Mouse (Mus musculus): ENCODE results near the gene Fam69a. TPM values are rescaled to one million over a fixed set of nuclear protein-coding genes. Genes with fewer than 3 reads are reported as not detected.

The Fam69a gene
- polyA plus RNA-seq, 1 experiment from 2014 or later: 22.9 TPM

DNA sequence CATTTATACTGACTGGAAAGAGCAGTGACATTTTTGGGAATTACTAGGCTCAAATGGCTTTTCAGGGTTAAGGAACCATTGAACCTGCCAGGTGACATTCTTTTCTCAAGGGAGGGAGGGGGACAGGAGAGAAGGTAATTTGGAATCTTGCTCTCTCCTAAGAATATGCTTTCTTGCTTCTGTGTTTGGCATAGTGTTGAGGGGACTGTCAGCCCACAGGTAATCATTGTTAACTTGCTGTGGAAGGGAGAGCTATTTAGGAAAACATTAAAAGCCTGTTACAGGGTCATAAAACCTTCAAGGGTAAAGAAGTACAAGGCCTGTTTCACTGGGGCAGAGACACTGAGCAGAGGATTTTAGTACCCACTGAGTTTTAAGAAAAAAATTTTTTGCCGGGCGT lies 30.3 kb upstream of the Fam69a start:
- Histone ChIP-seq H3K36me3 (ENCODE audit: control insufficient read depth, insufficient read depth, low read length) (no peaks in the 10 kb centered on the region), H3K4me3 (ENCODE audit: low read depth, low read length) (no peak overlapping the region), H3K9ac (ENCODE audit: low read length) (no peak overlapping the region), H3K4me2 (no peak overlapping the region), H3K27ac (ENCODE audit: low read depth, low read length) (no peak overlapping the region), H3K9me3 (ENCODE audit: control insufficient read depth, low read length) (no peaks in the 10 kb centered on the region), H3K27me3 (ENCODE audit: control insufficient read depth, insufficient read depth, low read length) (no peaks in the 10 kb centered on the region), H3K4me1 (ENCODE audit: control insufficient read depth, insufficient read depth, low read length) (no peaks in the 10 kb centered on the region)
- no peak for DNase-seq (ENCODE audit: low spot score, missing footprints)
- 100% methylated on average over 2 of the region's 2 CpGs for WGBS
- no peak for ATAC-seq (ENCODE audit: low FRiP score)

DNA sequence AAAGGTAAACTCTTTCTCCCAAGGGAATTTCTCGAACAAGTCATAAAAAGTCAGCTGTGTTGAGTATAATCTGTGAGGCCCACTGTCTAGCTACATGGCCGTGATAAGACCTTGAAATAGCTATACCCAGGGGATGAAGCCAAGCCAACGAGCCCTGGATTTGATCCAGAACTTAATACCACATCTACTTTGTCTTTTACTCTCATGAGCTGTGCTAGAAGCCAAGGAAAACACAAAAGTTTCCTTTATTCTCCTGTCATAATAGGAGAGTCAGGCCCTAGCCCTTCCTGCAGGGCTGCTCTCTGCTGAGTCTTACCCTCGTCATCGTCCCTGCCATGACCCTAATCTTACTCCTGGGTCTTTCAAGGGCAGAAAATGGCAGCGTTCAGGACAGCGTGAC lies 28.5 kb upstream of the Fam69a start:
- H3K27me3 ChIP-seq (ENCODE audit: control insufficient read depth, insufficient read depth, low read length): no peaks in the 10 kb centered on the region
- H3K4me2 ChIP-seq: no peak overlapping the region
- 84% methylated on average over 7 of the region's 7 CpGs for WGBS
- no peaks in the 10 kb centered on the region for H3K36me3 ChIP-seq (ENCODE audit: control insufficient read depth, insufficient read depth, low read length)
- no peak overlapping the region for H3K27ac ChIP-seq (ENCODE audit: low read depth, low read length)
- no peaks in the 10 kb centered on the region for H3K4me1 ChIP-seq (ENCODE audit: control insufficient read depth, insufficient read depth, low read length)
- ATAC-seq (ENCODE audit: low FRiP score) (no peak), DNase-seq (ENCODE audit: low spot score, missing footprints) (no peak)
- no peaks in the 10 kb centered on the region for H3K9me3 ChIP-seq (ENCODE audit: control insufficient read depth, low read length)
- no peak overlapping the region for H3K4me3 ChIP-seq (ENCODE audit: low read depth, low read length)
- H3K9ac ChIP-seq (ENCODE audit: low read length): no peak overlapping the region

GRCm38 (mm10) chr5:108014173-108014572 lies 27.3 kb upstream of the Fam69a start:
- H3K9ac ChIP-seq (ENCODE audit: low read length): no peak overlapping the region
- no peaks in the 10 kb centered on the region for H3K36me3 ChIP-seq (ENCODE audit: control insufficient read depth, insufficient read depth, low read length)
- no peak overlapping the region for H3K4me3 ChIP-seq (ENCODE audit: low read depth, low read length)
- no peak overlapping the region for H3K27ac ChIP-seq (ENCODE audit: low read depth, low read length)
- H3K4me1 ChIP-seq (ENCODE audit: control insufficient read depth, insufficient read depth, low read length): no peaks in the 10 kb centered on the region
- no peaks in the 10 kb centered on the region for H3K27me3 ChIP-seq (ENCODE audit: control insufficient read depth, insufficient read depth, low read length)
- ATAC-seq (ENCODE audit: low FRiP score): no peak
- no peaks in the 10 kb centered on the region for H3K9me3 ChIP-seq (ENCODE audit: control insufficient read depth, low read length)
- no peak for DNase-seq (ENCODE audit: low spot score, missing footprints)
- H3K4me2 ChIP-seq: no peak overlapping the region
- 11% methylated on average over 1 of the region's 1 CpGs for WGBS

DNA sequence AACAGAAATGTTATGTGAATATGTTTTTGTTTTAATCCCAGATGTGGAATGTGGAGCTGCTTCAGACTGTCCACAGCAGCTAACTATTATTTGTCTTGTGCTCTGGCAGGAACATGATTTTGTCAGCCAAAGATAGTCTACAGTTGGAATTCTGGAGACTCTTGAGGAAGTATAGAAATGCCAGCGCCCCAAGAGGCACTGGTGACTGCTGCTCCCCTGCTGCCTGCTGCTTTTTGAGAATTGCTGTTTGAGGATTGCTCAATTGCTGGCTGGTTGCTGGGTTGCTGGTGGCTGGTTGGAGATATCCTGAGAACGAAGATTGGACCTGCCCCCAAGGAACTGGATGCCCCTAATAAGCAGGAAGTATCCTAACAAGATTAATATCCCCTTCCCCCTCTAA lies 22.8 kb upstream of the Fam69a start:
- WGBS: 56% methylated on average over 2 of the region's 2 CpGs
- Histone ChIP-seq H3K27ac (ENCODE audit: low read depth, low read length) (no peak overlapping the region), H3K9ac (ENCODE audit: low read length) (no peak overlapping the region), H3K4me3 (ENCODE audit: low read depth, low read length) (no peak overlapping the region), H3K9me3 (ENCODE audit: control insufficient read depth, low read length) (no peaks in the 10 kb centered on the region), H3K27me3 (ENCODE audit: control insufficient read depth, insufficient read depth, low read length) (no peaks in the 10 kb centered on the region), H3K4me1 (ENCODE audit: control insufficient read depth, insufficient read depth, low read length) (no peaks in the 10 kb centered on the region), H3K36me3 (ENCODE audit: control insufficient read depth, insufficient read depth, low read length) (no peaks in the 10 kb centered on the region), H3K4me2 (no peak overlapping the region)
- no peak for ATAC-seq (ENCODE audit: low FRiP score)
- no peak for DNase-seq (ENCODE audit: low spot score, missing footprints)

- 52% methylated on average over 2 of the region's 2 CpGs for WGBS
- Histone ChIP-seq H3K4me2 (no peak overlapping the region), H3K9me3 (ENCODE audit: control insufficient read depth, low read length) (no peaks in the 10 kb centered on the region), H3K27ac (ENCODE audit: low read depth, low read length) (no peak overlapping the region), H3K27me3 (ENCODE audit: control insufficient read depth, insufficient read depth, low read length) (no peaks in the 10 kb centered on the region), H3K4me3 (ENCODE audit: low read depth, low read length) (no peak overlapping the region), H3K36me3 (ENCODE audit: control insufficient read depth, insufficient read depth, low read length) (no peaks in the 10 kb centered on the region), H3K4me1 (ENCODE audit: control insufficient read depth, insufficient read depth, low read length) (no peaks in the 10 kb centered on the region), H3K9ac (ENCODE audit: low read length) (no peak overlapping the region)
- ATAC-seq (ENCODE audit: low FRiP score): no peak
- DNase-seq (ENCODE audit: low spot score, missing footprints): no peak
These were observed 18.2 kb upstream of the Fam69a start for GRCm38 (mm10) chr5:108005134-108005533.

- ATAC-seq (ENCODE audit: low FRiP score): no peak
- WGBS: 79% methylated on average over 5 of the region's 5 CpGs
- H3K4me3 ChIP-seq (ENCODE audit: low read depth, low read length): no peak overlapping the region
These were observed 15.8 kb upstream of the Fam69a start for GRCm38 (mm10) chr5:108002734-108003133.

GRCm38 (mm10) chr5:108000776-108001548 lies 14.1 kb upstream of the Fam69a start:
- Histone ChIP-seq H3K4me1 (ENCODE audit: control insufficient read depth, insufficient read depth, low read length) (no peaks in the 10 kb centered on the region), H3K9me3 (ENCODE audit: control insufficient read depth, low read length) (no peaks in the 10 kb centered on the region), H3K4me2 (peak overlapping the region; percentile 36; the same call in 1 of the 2 replicates), H3K36me3 (ENCODE audit: control insufficient read depth, insufficient read depth, low read length) (no peaks in the 10 kb centered on the region), H3K27me3 (ENCODE audit: control insufficient read depth, insufficient read depth, low read length) (no peaks in the 10 kb centered on the region), H3K27ac (ENCODE audit: low read depth, low read length) (no peak overlapping the region), H3K4me3 (ENCODE audit: low read depth, low read length) (peak overlapping the region; percentile 47), H3K9ac (ENCODE audit: low read length) (peak overlapping the region; percentile 73)
- ATAC-seq (ENCODE audit: low FRiP score) (peak; percentile 70; the same call in 1 of the 2 replicates), DNase-seq (ENCODE audit: low spot score, missing footprints) (peak; percentile 92)
- WGBS: 21% methylated on average over 20 of the region's 20 CpGs

More at GRCm38 (mm10) chr5:108002734-108003133, 15.8 kb upstream of the Fam69a start:
- Histone ChIP-seq H3K27ac (ENCODE audit: low read depth, low read length) (no peak overlapping the region), H3K4me1 (ENCODE audit: control insufficient read depth, insufficient read depth, low read length) (no peaks in the 10 kb centered on the region), H3K9me3 (ENCODE audit: control insufficient read depth, low read length) (no peaks in the 10 kb centered on the region), H3K4me2 (no peak overlapping the region), H3K27me3 (ENCODE audit: control insufficient read depth, insufficient read depth, low read length) (no peaks in the 10 kb centered on the region), H3K9ac (ENCODE audit: low read length) (no peak overlapping the region), H3K36me3 (ENCODE audit: control insufficient read depth, insufficient read depth, low read length) (no peaks in the 10 kb centered on the region)
- no peak for DNase-seq (ENCODE audit: low spot score, missing footprints)

DNA sequence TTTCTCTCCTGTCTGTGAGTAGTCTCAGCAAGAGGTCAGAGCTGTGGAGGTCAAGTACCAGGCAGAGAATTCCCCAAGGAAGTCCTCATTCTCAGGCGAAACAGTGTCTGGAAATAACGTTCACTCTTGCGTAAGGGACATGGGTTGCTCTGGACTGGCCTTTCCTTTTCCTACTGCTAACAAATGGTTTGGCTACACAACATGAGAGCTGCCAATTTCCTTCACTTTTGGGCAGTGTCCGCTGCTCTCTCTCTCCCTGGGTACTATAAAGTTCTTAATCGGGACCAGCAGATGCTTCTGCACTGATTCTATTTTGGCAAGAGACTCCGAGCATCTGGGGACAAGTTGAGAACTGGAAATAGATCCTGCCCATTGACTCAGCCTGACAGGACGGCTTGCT lies 10.8 kb upstream of the Fam69a start:
- WGBS: 71% methylated on average over 7 of the region's 7 CpGs
- Histone ChIP-seq H3K36me3 (ENCODE audit: control insufficient read depth, insufficient read depth, low read length) (no peaks in the 10 kb centered on the region), H3K4me1 (ENCODE audit: control insufficient read depth, insufficient read depth, low read length) (no peaks in the 10 kb centered on the region), H3K27ac (ENCODE audit: low read depth, low read length) (no peak overlapping the region), H3K4me2 (no peak overlapping the region), H3K4me3 (ENCODE audit: low read depth, low read length) (no peak overlapping the region), H3K9ac (ENCODE audit: low read length) (no peak overlapping the region), H3K9me3 (ENCODE audit: control insufficient read depth, low read length) (no peaks in the 10 kb centered on the region), H3K27me3 (ENCODE audit: control insufficient read depth, insufficient read depth, low read length) (no peaks in the 10 kb centered on the region)
- DNase-seq (ENCODE audit: low spot score, missing footprints) (no peak), ATAC-seq (ENCODE audit: low FRiP score) (no peak)

GRCm38 (mm10) chr5:107995936-107996335 lies 9.1 kb upstream of the Fam69a start:
- ATAC-seq (ENCODE audit: low FRiP score) (no peak), DNase-seq (ENCODE audit: low spot score, missing footprints) (no peak)
- no peaks in the 10 kb centered on the region for H3K4me1 ChIP-seq (ENCODE audit: control insufficient read depth, insufficient read depth, low read length)
- H3K36me3 ChIP-seq (ENCODE audit: control insufficient read depth, insufficient read depth, low read length): no peaks in the 10 kb centered on the region
- H3K4me3 ChIP-seq (ENCODE audit: low read depth, low read length): no peak overlapping the region
- 96% methylated on average over 2 of the region's 2 CpGs for WGBS
- no peak overlapping the region for H3K27ac ChIP-seq (ENCODE audit: low read depth, low read length)
- H3K4me2 ChIP-seq: no peak overlapping the region
- no peaks in the 10 kb centered on the region for H3K27me3 ChIP-seq (ENCODE audit: control insufficient read depth, insufficient read depth, low read length)
- no peak overlapping the region for H3K9ac ChIP-seq (ENCODE audit: low read length)
- H3K9me3 ChIP-seq (ENCODE audit: control insufficient read depth, low read length): no peaks in the 10 kb centered on the region

All from midbrain, embryonic 11.5 days (tissue).